Mouse (Mus musculus): ENCODE results near the gene Tnfrsf18. TPM values are rescaled to one million over a fixed set of nuclear protein-coding genes. Genes with fewer than 3 reads are reported as not detected.
A peak's percentile ranks its signal among the peaks of the same experiment; 100 is the strongest.

The Tnfrsf18 gene
- polyA plus RNA-seq (2016; fragmentation: Nextera tagmentation; extraction: Ambion mirVana) = 1.1 and 1.8 TPM in 2 replicates

- DNase-seq (ENCODE audit: low spot score) = no peak
- H3K9me3 ChIP-seq (replicated peaks) = no peaks in the 10 kb centered on the region
- no peak within 1 kb of the TSS for H3K4me3 ChIP-seq
- peaks cover 54% of the 10 kb centered on the region for H3K36me3 ChIP-seq
- WGBS = 75% methylated on average over 4 of the region's 4 CpGs
- no peak within 1 kb of the TSS for H3K27ac ChIP-seq (replicated peaks)
- no peaks in the 10 kb centered on the region for H3K27me3 ChIP-seq (ENCODE audit: low read depth, poor library complexity, severe bottlenecking)
- peaks cover 10% of the 10 kb centered on the region for H3K4me1 ChIP-seq
Measured at GRCm38 (mm10) chr4:156026013-156026412, at the start of gene Tnfrsf18. Gene Tnfrsf18 (plus strand): TSS chr4:156026164.

DNA sequence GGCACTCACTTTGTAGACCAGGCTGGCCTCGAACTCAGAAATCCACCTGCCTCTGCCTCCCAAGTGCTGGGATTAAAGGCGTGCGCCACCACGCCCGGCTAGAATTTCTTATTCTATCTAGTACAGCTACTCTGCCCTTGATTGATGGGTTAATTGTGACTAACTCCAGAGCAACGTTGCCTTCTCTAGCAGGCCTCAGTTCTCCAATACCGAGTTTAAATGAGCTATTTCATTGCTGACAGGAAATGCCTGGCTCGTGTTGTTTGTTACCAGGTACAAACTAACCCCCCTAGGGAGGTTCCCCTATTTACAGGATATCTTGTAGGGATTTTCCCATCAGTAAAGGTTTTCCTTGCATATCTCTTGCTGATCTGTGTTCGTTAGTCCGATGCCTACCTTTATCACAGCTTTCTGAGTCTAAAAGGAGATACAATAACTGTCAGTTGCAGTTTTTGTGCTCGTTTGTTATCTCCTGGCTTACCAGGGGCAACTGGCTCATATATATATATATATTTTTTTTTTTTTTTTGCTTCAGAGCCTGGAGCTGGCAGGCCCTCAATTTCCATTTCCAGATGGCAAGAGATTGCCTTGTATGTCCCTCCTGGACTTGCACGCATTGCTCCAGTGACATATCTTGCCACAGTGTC is 44.4 kb upstream of the Tnfrsf18 start:
- Histone ChIP-seq H3K36me3 (no peaks in the 10 kb centered on the region), H3K4me1 (peaks cover 8% of the 10 kb centered on the region), H3K27me3 (ENCODE audit: low read depth, poor library complexity, severe bottlenecking) (no peaks in the 10 kb centered on the region), H3K9me3 (replicated peaks) (0 out of 2 replicates have a peak, but pooled peaks cover 3% of the 10 kb centered on the region), H3K4me3 (no peak overlapping the region), H3K27ac (replicated peaks) (no peak overlapping the region)
- 84% methylated on average over 12 of the region's 12 CpGs for WGBS
- DNase-seq (ENCODE audit: low spot score) = no peak

DNA sequence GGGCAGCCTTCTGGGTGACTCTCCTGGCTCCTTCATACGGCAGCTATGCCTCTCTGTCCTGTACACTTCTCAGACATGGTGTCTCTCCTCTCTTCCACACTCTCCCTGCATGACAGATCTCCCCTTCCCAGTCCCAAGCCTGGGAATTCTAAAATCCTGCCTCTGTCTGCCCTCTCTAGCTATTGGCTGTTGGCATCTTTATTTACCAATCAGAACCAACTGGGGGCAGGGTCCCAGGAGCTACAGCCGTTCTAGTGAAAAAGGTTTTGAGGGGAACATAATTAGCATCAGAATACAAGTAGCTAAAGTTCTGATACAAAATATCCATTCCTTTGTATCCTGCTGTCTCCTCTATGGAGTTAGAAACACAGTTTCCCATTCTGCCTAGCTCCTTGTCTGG is 42.2 kb upstream of the Tnfrsf18 start:
- Histone ChIP-seq H3K9me3 (replicated peaks) (no peaks in the 10 kb centered on the region), H3K27ac (replicated peaks) (no peak overlapping the region), H3K4me3 (no peak overlapping the region), H3K27me3 (ENCODE audit: low read depth, poor library complexity, severe bottlenecking) (no peaks in the 10 kb centered on the region), H3K4me1 (peaks cover 8% of the 10 kb centered on the region), H3K36me3 (no peaks in the 10 kb centered on the region)
- no peak for DNase-seq (ENCODE audit: low spot score)
- 13% methylated on average over 2 of the region's 2 CpGs for WGBS

- Histone ChIP-seq H3K36me3 (peaks cover 26% of the 10 kb centered on the region), H3K27ac (replicated peaks) (peak overlapping the region; percentile 96), H3K27me3 (ENCODE audit: low read depth, poor library complexity, severe bottlenecking) (no peaks in the 10 kb centered on the region), H3K4me3 (peak overlapping the region; percentile 85), H3K9me3 (replicated peaks) (no peaks in the 10 kb centered on the region; the same call in 1 of the 2 replicates), H3K4me1 (peaks cover 30% of the 10 kb centered on the region)
- DNase-seq (ENCODE audit: low spot score) = peak; percentile 17
- WGBS = 91% methylated on average over 22 of the region's 22 CpGs
Measured at GRCm38 (mm10) chr4:155991211-155991907, 34.6 kb upstream of the Tnfrsf18 start.

GRCm38 (mm10) chr4:155991908-155992230 is 34.1 kb upstream of the Tnfrsf18 start:
- H3K9me3 ChIP-seq (replicated peaks) = no peaks in the 10 kb centered on the region; the same call in 1 of the 2 replicates
- H3K27me3 ChIP-seq (ENCODE audit: low read depth, poor library complexity, severe bottlenecking) = no peaks in the 10 kb centered on the region
- H3K36me3 ChIP-seq = peaks cover 31% of the 10 kb centered on the region
- H3K4me1 ChIP-seq = peaks cover 30% of the 10 kb centered on the region
- H3K4me3 ChIP-seq = peak overlapping the region; percentile 85
- DNase-seq (ENCODE audit: low spot score) = no peak
- 29% methylated on average over 37 of the region's 37 CpGs for WGBS
- peak overlapping the region; percentile 96 for H3K27ac ChIP-seq (replicated peaks)

- Histone ChIP-seq H3K27ac (replicated peaks) (peak within 1 kb of the TSS; percentile 96), H3K36me3 (peaks cover 36% of the 10 kb centered on the region), H3K4me1 (peaks cover 30% of the 10 kb centered on the region), H3K9me3 (replicated peaks) (no peaks in the 10 kb centered on the region; the same call in 1 of the 2 replicates), H3K4me3 (peak within 1 kb of the TSS; percentile 85), H3K27me3 (ENCODE audit: low read depth, poor library complexity, severe bottlenecking) (no peaks in the 10 kb centered on the region)
- peak; percentile 86 for DNase-seq (ENCODE audit: low spot score)
- under 1% methylated on average over 99 of the region's 99 CpGs for WGBS
Measured at GRCm38 (mm10) chr4:155992241-155992905, 33.6 kb upstream of the Tnfrsf18 start, which contains the start of the genes B3galt6 and Sdf4. Gene B3galt6 (minus strand): TSS chr4:155992649. Gene Sdf4 (plus strand): TSS chr4:155992872.

GRCm38 (mm10) chr4:155992906-155993547 is 32.9 kb upstream of the Tnfrsf18 start:
- peak; percentile 96 for DNase-seq (ENCODE audit: low spot score)
- H3K9me3 ChIP-seq (replicated peaks) = no peaks in the 10 kb centered on the region; the same call in 1 of the 2 replicates
- H3K27me3 ChIP-seq (ENCODE audit: low read depth, poor library complexity, severe bottlenecking) = no peaks in the 10 kb centered on the region
- peaks cover 43% of the 10 kb centered on the region for H3K36me3 ChIP-seq
- H3K4me1 ChIP-seq = peaks cover 30% of the 10 kb centered on the region
- under 1% methylated on average over 70 of the region's 70 CpGs for WGBS
- H3K27ac ChIP-seq (replicated peaks) = peak overlapping the region; percentile 96
- peak overlapping the region; percentile 85 for H3K4me3 ChIP-seq

DNA sequence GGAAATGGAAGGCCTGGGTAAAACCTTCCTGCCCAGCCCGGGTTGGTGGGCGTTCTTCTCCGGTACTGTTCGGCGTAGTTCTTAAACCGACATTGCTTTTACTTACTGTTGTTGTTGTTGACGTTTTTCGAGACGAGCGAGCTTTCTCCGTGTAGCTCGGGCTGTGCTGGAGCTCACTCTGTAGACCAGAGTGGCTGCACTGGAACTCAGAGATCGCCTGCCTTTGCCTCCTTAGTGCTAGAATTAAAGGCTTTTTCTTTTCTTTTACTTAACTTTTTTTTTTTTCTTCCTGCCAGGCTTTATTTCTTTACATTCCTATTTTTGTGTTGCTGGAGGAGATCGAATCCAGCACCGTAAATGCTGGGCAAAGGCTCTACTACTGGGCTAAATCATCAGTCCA is 32.4 kb upstream of the Tnfrsf18 start:
- H3K36me3 ChIP-seq = peaks cover 49% of the 10 kb centered on the region
- DNase-seq (ENCODE audit: low spot score) = no peak
- H3K27me3 ChIP-seq (ENCODE audit: low read depth, poor library complexity, severe bottlenecking) = no peaks in the 10 kb centered on the region
- H3K9me3 ChIP-seq (replicated peaks) = no peaks in the 10 kb centered on the region; the same call in 1 of the 2 replicates
- WGBS = 6% methylated on average over 15 of the region's 15 CpGs
- H3K4me3 ChIP-seq = peak overlapping the region; percentile 85
- H3K27ac ChIP-seq (replicated peaks) = peak overlapping the region; percentile 96
- peaks cover 30% of the 10 kb centered on the region for H3K4me1 ChIP-seq

DNA sequence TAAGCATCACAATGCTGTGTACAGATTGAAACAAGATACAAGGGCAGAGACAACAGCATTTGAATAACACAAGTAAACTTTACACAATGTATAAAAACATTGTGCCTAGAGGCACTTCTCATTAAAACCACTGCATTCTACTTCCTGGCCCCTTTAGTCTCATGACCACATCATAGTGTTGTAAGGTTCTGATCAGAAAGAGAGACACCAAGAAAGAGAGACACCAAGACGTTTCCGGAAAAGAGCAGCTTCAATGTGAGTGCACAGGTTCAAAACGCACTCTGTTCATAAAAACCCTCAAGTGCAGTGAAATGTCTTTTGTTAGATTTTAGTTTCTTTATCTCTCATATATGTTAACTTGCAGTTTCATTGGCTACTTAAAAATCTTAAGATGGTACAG is 21.9 kb upstream of the Tnfrsf18 start:
- Histone ChIP-seq H3K27ac (replicated peaks) (no peak overlapping the region), H3K27me3 (ENCODE audit: low read depth, poor library complexity, severe bottlenecking) (no peaks in the 10 kb centered on the region), H3K9me3 (replicated peaks) (no peaks in the 10 kb centered on the region), H3K36me3 (peaks cover 96% of the 10 kb centered on the region), H3K4me1 (no peaks in the 10 kb centered on the region), H3K4me3 (no peak overlapping the region)
- WGBS = 88% methylated on average over 3 of the region's 3 CpGs
- no peak for DNase-seq (ENCODE audit: low spot score)

GRCm38 (mm10) chr4:156008369-156008768 is 17.6 kb upstream of the Tnfrsf18 start:
- no peaks in the 10 kb centered on the region for H3K4me1 ChIP-seq
- no peaks in the 10 kb centered on the region for H3K9me3 ChIP-seq (replicated peaks)
- no peaks in the 10 kb centered on the region for H3K27me3 ChIP-seq (ENCODE audit: low read depth, poor library complexity, severe bottlenecking)
- peaks cover 97% of the 10 kb centered on the region for H3K36me3 ChIP-seq
- no peak overlapping the region for H3K27ac ChIP-seq (replicated peaks)
- no peak for DNase-seq (ENCODE audit: low spot score)
- 94% methylated on average over 4 of the region's 4 CpGs for WGBS
- no peak overlapping the region for H3K4me3 ChIP-seq

DNA sequence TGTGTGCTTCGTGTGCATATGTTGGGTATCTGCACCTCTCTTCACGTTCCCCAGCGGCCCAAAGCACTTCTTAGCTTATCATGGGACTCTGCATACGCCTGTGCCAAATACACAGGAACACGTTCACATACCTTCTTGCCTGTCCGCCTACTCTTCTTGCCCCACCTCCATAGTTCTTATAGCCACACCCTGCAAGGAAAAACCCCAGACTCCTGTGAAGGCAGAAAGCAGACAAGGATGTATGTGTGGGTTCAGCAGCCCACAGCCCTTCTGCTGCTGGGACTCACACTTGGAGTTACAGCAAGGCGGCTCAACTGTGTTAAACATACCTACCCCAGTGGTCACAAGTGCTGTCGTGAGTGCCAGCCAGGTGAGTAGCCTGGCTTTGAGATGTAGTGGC is 12.3 kb upstream of the Tnfrsf18 start, which contains the start of gene Tnfrsf4:
Gene Tnfrsf4, plus strand, starts transcription at position 207 of the 400 bp plus-strand sequence.
- Histone ChIP-seq H3K27ac (replicated peaks) (no peak within 1 kb of the TSS), H3K4me1 (no peaks in the 10 kb centered on the region), H3K9me3 (replicated peaks) (no peaks in the 10 kb centered on the region), H3K27me3 (ENCODE audit: low read depth, poor library complexity, severe bottlenecking) (no peaks in the 10 kb centered on the region), H3K36me3 (peaks cover 79% of the 10 kb centered on the region), H3K4me3 (no peak within 1 kb of the TSS)
- DNase-seq (ENCODE audit: low spot score) = no peak
- WGBS = 88% methylated on average over 8 of the region's 8 CpGs

- Histone ChIP-seq H3K27ac (replicated peaks) (no peak overlapping the region), H3K36me3 (peaks cover 71% of the 10 kb centered on the region), H3K27me3 (ENCODE audit: low read depth, poor library complexity, severe bottlenecking) (no peaks in the 10 kb centered on the region), H3K4me1 (no peaks in the 10 kb centered on the region), H3K4me3 (no peak overlapping the region), H3K9me3 (replicated peaks) (no peaks in the 10 kb centered on the region)
- DNase-seq (ENCODE audit: low spot score) = no peak
- 94% methylated on average over 2 of the region's 2 CpGs for WGBS
Measured at GRCm38 (mm10) chr4:156014436-156014835, 11.5 kb upstream of the Tnfrsf18 start.

Measured in midbrain, embryonic 10.5 days (tissue).